Mouse (Mus musculus): ENCODE results near the gene Zfp454.

DNA sequence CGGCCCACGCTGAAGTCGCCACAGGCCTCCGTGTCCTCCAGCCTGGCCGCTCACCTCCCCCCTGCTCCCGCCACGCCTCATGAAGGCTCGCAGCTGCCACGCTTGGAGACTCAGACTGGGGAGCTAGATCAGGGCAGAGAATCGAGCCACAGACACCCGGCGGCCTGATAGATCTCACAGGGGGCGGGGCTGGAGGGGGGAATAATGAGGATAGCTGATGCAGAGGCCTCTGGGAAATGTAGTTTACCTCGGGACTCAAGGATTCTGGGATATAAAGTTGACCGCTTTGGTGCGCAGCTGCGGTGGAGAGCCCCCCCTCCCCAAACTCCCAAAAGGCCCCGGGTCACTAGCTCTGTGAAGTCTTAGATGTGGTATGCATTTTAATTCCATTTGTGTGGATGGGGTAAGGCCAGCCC is 44.0 kb upstream of the Zfp454 start, which contains the start of gene Zfp354b:
- TF ChIP-seq CTCF (IDR thresholded peaks at IDR 0.05; ENCODE audit: borderline replicate concordance, control insufficient read depth, extremely low read depth, insufficient read depth, low read length, poor library complexity) (no peak), POLR2A (IDR thresholded peaks at IDR 0.05; ENCODE audit: control insufficient read depth, extremely low read depth, insufficient read depth, low read length, poor library complexity) (no peak)

Measured in thymus, adult 2 months (tissue).